Mouse (Mus musculus): ENCODE data around the gene Gm49601. TPM values are rescaled to one million over a fixed set of nuclear protein-coding genes. Genes with fewer than 3 reads are reported as not detected.
A peak's percentile ranks its signal among the peaks of the same experiment; 100 is the strongest.

Gm49601 gene
- polyA plus RNA-seq, 1 experiment from 2014 or later: 3.1 TPM

GRCm38 (mm10) chr16:18582426-18583148 lies 43.6 kb downstream of the Gm49601 start:
- no peaks in the 10 kb centered on the region for H3K36me3 ChIP-seq (ENCODE audit: control insufficient read depth, insufficient read depth, low read length)
- H3K9ac ChIP-seq (ENCODE audit: low read length): 0 out of 2 replicates have a peak overlapping the region, but pooled peaks have one; percentile 5
- WGBS: 5% methylated on average over 67 of the region's 67 CpGs
- no peaks in the 10 kb centered on the region for H3K9me3 ChIP-seq (replicated peaks; ENCODE audit: control insufficient read depth, low read length)
- H3K4me3 ChIP-seq (replicated peaks; ENCODE audit: low read length): peak overlapping the region; percentile 44
- peaks cover 83% of the 10 kb centered on the region for H3K27me3 ChIP-seq (ENCODE audit: control insufficient read depth, insufficient read depth, low read length)
- ATAC-seq (ENCODE audit: insufficient read depth, low FRiP score): no peak
- H3K27ac ChIP-seq (ENCODE audit: low read length): no peak overlapping the region
- H3K4me1 ChIP-seq (ENCODE audit: control insufficient read depth, insufficient read depth, low read length): peaks cover 20% of the 10 kb centered on the region
- peak overlapping the region; percentile 64 for H3K4me2 ChIP-seq (ENCODE audit: low read depth, low read length)

- H3K4me1 ChIP-seq (ENCODE audit: control insufficient read depth, insufficient read depth, low read length): peaks cover 17% of the 10 kb centered on the region
- peak overlapping the region; percentile 44 for H3K4me3 ChIP-seq (replicated peaks; ENCODE audit: low read length)
- no peak for ATAC-seq (ENCODE audit: insufficient read depth, low FRiP score)
- 2% methylated on average over 55 of the region's 66 CpGs for WGBS
- peak overlapping the region; percentile 64 for H3K4me2 ChIP-seq (ENCODE audit: low read depth, low read length)
- no peak overlapping the region for H3K27ac ChIP-seq (ENCODE audit: low read length)
- H3K9me3 ChIP-seq (replicated peaks; ENCODE audit: control insufficient read depth, low read length): no peaks in the 10 kb centered on the region
- H3K9ac ChIP-seq (ENCODE audit: low read length): 0 out of 2 replicates have a peak overlapping the region, but pooled peaks have one; percentile 5
- peaks cover 81% of the 10 kb centered on the region for H3K27me3 ChIP-seq (ENCODE audit: control insufficient read depth, insufficient read depth, low read length)
- H3K36me3 ChIP-seq (ENCODE audit: control insufficient read depth, insufficient read depth, low read length): no peaks in the 10 kb centered on the region
Observed at GRCm38 (mm10) chr16:18581623-18582205, 44.5 kb downstream of the Gm49601 start.

GRCm38 (mm10) chr16:18581050-18581622 lies 45.1 kb downstream of the Gm49601 start:
- Histone ChIP-seq H3K9ac (ENCODE audit: low read length) (no peak overlapping the region), H3K9me3 (replicated peaks; ENCODE audit: control insufficient read depth, low read length) (no peaks in the 10 kb centered on the region)
- no peak for ATAC-seq (ENCODE audit: insufficient read depth, low FRiP score)

GRCm38 (mm10) chr16:18580389-18580788 lies 45.8 kb downstream of the Gm49601 start:
- WGBS: 33% methylated on average over 2 of the region's 2 CpGs
- Histone ChIP-seq H3K27me3 (ENCODE audit: control insufficient read depth, insufficient read depth, low read length) (peaks cover 68% of the 10 kb centered on the region), H3K27ac (ENCODE audit: low read length) (no peak overlapping the region), H3K4me3 (replicated peaks; ENCODE audit: low read length) (no peak overlapping the region), H3K9me3 (replicated peaks; ENCODE audit: control insufficient read depth, low read length) (no peaks in the 10 kb centered on the region), H3K9ac (ENCODE audit: low read length) (no peak overlapping the region), H3K4me1 (ENCODE audit: control insufficient read depth, insufficient read depth, low read length) (peaks cover 8% of the 10 kb centered on the region), H3K36me3 (ENCODE audit: control insufficient read depth, insufficient read depth, low read length) (no peaks in the 10 kb centered on the region), H3K4me2 (ENCODE audit: low read depth, low read length) (no peak overlapping the region)
- ATAC-seq (ENCODE audit: insufficient read depth, low FRiP score): no peak

More at GRCm38 (mm10) chr16:18581050-18581622, 45.1 kb downstream of the Gm49601 start:
- 13% methylated on average over 21 of the region's 21 CpGs for WGBS
- peaks cover 75% of the 10 kb centered on the region for H3K27me3 ChIP-seq (ENCODE audit: control insufficient read depth, insufficient read depth, low read length)
- H3K4me2 ChIP-seq (ENCODE audit: low read depth, low read length): peak overlapping the region; percentile 64
- H3K36me3 ChIP-seq (ENCODE audit: control insufficient read depth, insufficient read depth, low read length): no peaks in the 10 kb centered on the region
- peaks cover 13% of the 10 kb centered on the region for H3K4me1 ChIP-seq (ENCODE audit: control insufficient read depth, insufficient read depth, low read length)
- H3K27ac ChIP-seq (ENCODE audit: low read length): no peak overlapping the region
- H3K4me3 ChIP-seq (replicated peaks; ENCODE audit: low read length): peak overlapping the region; percentile 44

- no peak for ATAC-seq (ENCODE audit: insufficient read depth, low FRiP score)
- no peak overlapping the region for H3K4me3 ChIP-seq (replicated peaks; ENCODE audit: low read length)
- no peak overlapping the region for H3K27ac ChIP-seq (ENCODE audit: low read length)
- no peak overlapping the region for H3K9ac ChIP-seq (ENCODE audit: low read length)
- peaks cover 8% of the 10 kb centered on the region for H3K4me1 ChIP-seq (ENCODE audit: control insufficient read depth, insufficient read depth, low read length)
- H3K27me3 ChIP-seq (ENCODE audit: control insufficient read depth, insufficient read depth, low read length): peaks cover 40% of the 10 kb centered on the region
- no peaks in the 10 kb centered on the region for H3K36me3 ChIP-seq (ENCODE audit: control insufficient read depth, insufficient read depth, low read length)
- 46% methylated on average over 5 of the region's 5 CpGs for WGBS
- H3K4me2 ChIP-seq (ENCODE audit: low read depth, low read length): no peak overlapping the region
- no peaks in the 10 kb centered on the region for H3K9me3 ChIP-seq (replicated peaks; ENCODE audit: control insufficient read depth, low read length)
Observed at GRCm38 (mm10) chr16:18577599-18578160, 48.5 kb downstream of the Gm49601 start.

- no peak overlapping the region for H3K4me2 ChIP-seq (ENCODE audit: low read depth, low read length)
- peaks cover 8% of the 10 kb centered on the region for H3K4me1 ChIP-seq (ENCODE audit: control insufficient read depth, insufficient read depth, low read length)
- ATAC-seq (ENCODE audit: insufficient read depth, low FRiP score): no peak
- no peak overlapping the region for H3K4me3 ChIP-seq (replicated peaks; ENCODE audit: low read length)
- H3K27me3 ChIP-seq (ENCODE audit: control insufficient read depth, insufficient read depth, low read length): peaks cover 34% of the 10 kb centered on the region
- no peak overlapping the region for H3K27ac ChIP-seq (ENCODE audit: low read length)
- H3K9ac ChIP-seq (ENCODE audit: low read length): no peak overlapping the region
- H3K9me3 ChIP-seq (replicated peaks; ENCODE audit: control insufficient read depth, low read length): no peaks in the 10 kb centered on the region
- H3K36me3 ChIP-seq (ENCODE audit: control insufficient read depth, insufficient read depth, low read length): no peaks in the 10 kb centered on the region
- WGBS: 48% methylated on average over 3 of the region's 3 CpGs
Observed at GRCm38 (mm10) chr16:18577071-18577470, 49.2 kb downstream of the Gm49601 start.

GRCm38 (mm10) chr16:18574196-18574595 lies 52.0 kb downstream of the Gm49601 start:
- Histone ChIP-seq H3K27me3 (ENCODE audit: control insufficient read depth, insufficient read depth, low read length) (peaks cover 6% of the 10 kb centered on the region; the same call in 1 of the 2 replicates), H3K4me2 (ENCODE audit: low read depth, low read length) (no peak overlapping the region), H3K36me3 (ENCODE audit: control insufficient read depth, insufficient read depth, low read length) (no peaks in the 10 kb centered on the region), H3K4me3 (replicated peaks; ENCODE audit: low read length) (no peak overlapping the region), H3K9ac (ENCODE audit: low read length) (no peak overlapping the region), H3K4me1 (ENCODE audit: control insufficient read depth, insufficient read depth, low read length) (no peaks in the 10 kb centered on the region), H3K9me3 (replicated peaks; ENCODE audit: control insufficient read depth, low read length) (no peaks in the 10 kb centered on the region), H3K27ac (ENCODE audit: low read length) (no peak overlapping the region)
- ATAC-seq (ENCODE audit: insufficient read depth, low FRiP score): no peak
- 64% methylated on average over 8 of the region's 8 CpGs for WGBS
